ENCODE assay signal across 22 mouse cellular contexts in the genomic region with DNA sequence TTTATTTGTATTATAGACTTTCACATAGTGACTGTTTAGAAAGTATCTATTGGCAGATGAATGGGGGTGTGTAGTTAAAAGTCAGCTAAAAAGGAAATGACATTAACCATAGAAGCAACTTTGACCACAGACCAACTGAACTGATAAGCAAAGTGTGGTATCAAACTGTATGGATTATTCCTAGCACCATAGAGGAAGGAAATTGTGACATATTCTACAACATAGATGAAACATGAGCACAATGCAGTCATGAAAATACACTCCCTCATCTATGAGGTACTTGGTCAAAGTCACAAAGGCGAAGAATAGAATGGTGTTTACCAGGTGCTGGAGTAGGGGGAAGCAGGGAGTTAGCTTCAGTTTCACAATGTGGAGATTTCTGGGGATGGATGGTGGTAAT.
DNase-seq lines count a peak whose midpoint lies in the region; ATAC-seq lines count a peak whose summit lies in the region.
"Had no signal": no experiment of that assay in that cellular context is flagged by ENCODE, and none has a peak within 500 bp of the region (broad histone marks: within the 10 kb centered on the region; RNA-seq: fewer than 3 reads in every experiment).

No protein-coding gene starts in this region.

- intact Hi-C loops in left cerebral cortex, postnatal 36 days (cut with DNase I), result no loop called here

- peak; percentile 84 for ATAC-seq in common myeloid progenitor, adult 5-6 weeks (replicated peaks; ENCODE audit: low read depth, poor library complexity, severe bottlenecking)
- ATAC-seq in hematopoietic stem cell, adult 5-6 weeks (replicated peaks in 1 of 2; ENCODE audit: insufficient read depth in 1 of 2, low FRiP score in 2 of 2, low TSS enrichment in 1 of 2, low read depth in 1 of 2, poor library complexity in 2 of 2, severe bottlenecking in 2 of 2), result peak; percentile 67 to 71
- 0 out of 2 replicates have a peak, but pooled peaks have one; percentile 23 for ATAC-seq in megakaryocyte-erythroid progenitor cell, adult 5-6 weeks (replicated peaks; ENCODE audit: low FRiP score, low TSS enrichment, poor library complexity, severe bottlenecking)
- ATAC-seq: forebrain, embryonic 13.5 days; forebrain, embryonic 16.5 days; hindbrain, postnatal 0 days; Patski had no signal

- DNase-seq in adrenal gland, adult 18-20 months (ENCODE audit: low spot score in 2 of 2), result no peak
- DNase-seq in left cerebral cortex, postnatal 36 days (ENCODE audit: low spot score in 2 of 2), result no peak
- no peak for DNase-seq in thymus, postnatal 25 days
- DNase-seq: adrenal gland, adult 2 months; adrenal gland, postnatal 14 days; cerebellum, adult 11 months; cerebellum, adult 2 months; cerebellum, adult 9-11 months; cerebellum, postnatal 25 days; embryo, embryonic 11 days; gastrocnemius, postnatal 10 days; gastrocnemius, postnatal 36 days; heart, adult 18-20 months; heart, postnatal 10 days; heart, postnatal 36 days had no signal

Comparison
In these comparisons a context has a peak if more than half of its experiments do, and no peak if none do; other contexts are left out.
1. ATAC-seq: peak in every context shown above with its lines; median percentile 84 in common myeloid progenitor, adult 5-6 weeks; 69 in hematopoietic stem cell, adult 5-6 weeks; 23 in megakaryocyte-erythroid progenitor cell, adult 5-6 weeks.